Mouse (Mus musculus): Measurements from ENCODE around the gene Tor4a. TPM values are rescaled to one million over a fixed set of nuclear protein-coding genes. Genes with fewer than 3 reads are reported as not detected.

The Tor4a gene
- polyA plus RNA-seq, 1 experiment from 2014 or later = 6.0 TPM

DNA sequence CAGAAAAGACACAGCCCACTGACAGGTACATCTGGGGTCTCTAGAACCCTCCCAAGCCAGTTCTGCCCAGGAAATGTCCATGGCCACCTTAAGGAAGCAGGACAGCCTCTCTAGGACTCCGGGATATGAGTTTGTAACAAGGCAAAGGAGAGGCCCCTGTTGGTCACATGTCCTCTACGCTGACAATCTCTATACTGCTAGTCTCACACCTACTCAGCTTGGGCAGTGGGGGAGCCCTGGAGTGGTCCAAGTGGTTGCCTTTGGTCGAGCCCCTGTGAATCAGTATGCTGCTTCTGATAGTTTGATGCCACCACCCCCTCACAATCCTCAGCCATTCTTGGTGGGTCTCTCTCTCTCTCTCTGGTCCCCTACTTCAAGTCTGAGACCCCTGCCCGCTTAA is 29.2 kb downstream of the Tor4a start:
- peak; percentile 32; the same call in 1 of the 2 replicates for ATAC-seq
- Histone ChIP-seq H3K27ac (ENCODE audit: low read depth) (peak overlapping the region; percentile 53), H3K4me1 (ENCODE audit: insufficient read depth) (peaks cover 56% of the 10 kb centered on the region), H3K27me3 (ENCODE audit: insufficient read depth, low read length) (no peaks in the 10 kb centered on the region), H3K4me2 (ENCODE audit: low read depth, low read length) (peak overlapping the region; percentile 76), H3K9ac (replicated peaks) (peak overlapping the region; percentile 61), H3K36me3 (replicated peaks; ENCODE audit: insufficient read depth, low read length) (no peaks in the 10 kb centered on the region), H3K9me3 (ENCODE audit: low read length) (no peaks in the 10 kb centered on the region), H3K4me3 (ENCODE audit: low read depth, low read length) (peak overlapping the region; percentile 40)
- TF ChIP-seq EP300 (IDR thresholded peaks at IDR 0.05; ENCODE audit: low read depth) = no peak
- TF ChIP-seq CTCF (IDR thresholded peaks at IDR 0.05; ENCODE audit: low read depth) = no peak
- WGBS (ENCODE audit: insufficient replicate concordance) = 34% methylated on average over 4 of the region's 4 CpGs
- no peak for DNase-seq

- DNase-seq = no peak
Observed at GRCm38 (mm10) chr2:25157655-25158054, 39.0 kb downstream of the Tor4a start.

DNA sequence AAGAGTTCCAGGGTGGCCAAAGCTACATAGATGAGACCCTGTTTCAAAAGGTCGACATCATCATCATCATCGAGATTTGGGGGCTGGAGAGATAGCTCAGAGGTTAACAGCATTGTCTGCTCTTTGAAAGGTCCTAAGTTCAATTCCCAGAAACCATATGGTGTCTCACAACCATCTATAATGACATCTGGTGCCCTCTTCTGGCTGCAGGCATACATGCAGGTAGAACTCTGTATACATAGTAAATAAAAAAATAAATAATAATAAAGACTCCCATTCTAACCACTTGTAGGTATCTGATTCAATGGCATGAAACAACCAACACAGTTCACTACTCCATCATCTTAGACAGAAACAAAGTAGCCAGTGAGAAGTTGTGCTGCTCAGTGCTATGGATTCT is 39.7 kb downstream of the Tor4a start:
- H3K4me3 ChIP-seq (ENCODE audit: low read depth, low read length) = no peak overlapping the region
- ATAC-seq = no peak
- H3K27ac ChIP-seq (ENCODE audit: low read depth) = peak overlapping the region; percentile 90
- no peak for DNase-seq
- TF ChIP-seq CTCF (IDR thresholded peaks at IDR 0.05; ENCODE audit: low read depth) (peak; percentile 61), EP300 (IDR thresholded peaks at IDR 0.05; ENCODE audit: low read depth) (no peak)
- no peak overlapping the region for H3K4me2 ChIP-seq (ENCODE audit: low read depth, low read length)
- H3K9ac ChIP-seq (replicated peaks) = no peak overlapping the region
- H3K4me1 ChIP-seq (ENCODE audit: insufficient read depth) = no peaks in the 10 kb centered on the region
- H3K9me3 ChIP-seq (ENCODE audit: low read length) = no peaks in the 10 kb centered on the region
- H3K36me3 ChIP-seq (replicated peaks; ENCODE audit: insufficient read depth, low read length) = no peaks in the 10 kb centered on the region
- WGBS (ENCODE audit: insufficient replicate concordance) = 28% methylated on average over 2 of the region's 2 CpGs
- H3K27me3 ChIP-seq (ENCODE audit: insufficient read depth, low read length) = no peaks in the 10 kb centered on the region

More at GRCm38 (mm10) chr2:25157655-25158054, 39.0 kb downstream of the Tor4a start:
- H3K4me1 ChIP-seq (ENCODE audit: insufficient read depth) = no peaks in the 10 kb centered on the region
- no peak overlapping the region for H3K27ac ChIP-seq (ENCODE audit: low read depth)
- no peaks in the 10 kb centered on the region for H3K9me3 ChIP-seq (ENCODE audit: low read length)
- no peak overlapping the region for H3K4me3 ChIP-seq (ENCODE audit: low read depth, low read length)
- WGBS (ENCODE audit: insufficient replicate concordance) = 37% methylated on average over 2 of the region's 2 CpGs
- TF ChIP-seq EP300 (IDR thresholded peaks at IDR 0.05; ENCODE audit: low read depth) (no peak), CTCF (IDR thresholded peaks at IDR 0.05; ENCODE audit: low read depth) (peak; percentile 79)
- ATAC-seq = 0 out of 2 replicates have a peak, but pooled peaks have one; percentile 16
- H3K9ac ChIP-seq (replicated peaks) = no peak overlapping the region
- no peaks in the 10 kb centered on the region for H3K27me3 ChIP-seq (ENCODE audit: insufficient read depth, low read length)
- no peak overlapping the region for H3K4me2 ChIP-seq (ENCODE audit: low read depth, low read length)
- H3K36me3 ChIP-seq (replicated peaks; ENCODE audit: insufficient read depth, low read length) = no peaks in the 10 kb centered on the region

DNA sequence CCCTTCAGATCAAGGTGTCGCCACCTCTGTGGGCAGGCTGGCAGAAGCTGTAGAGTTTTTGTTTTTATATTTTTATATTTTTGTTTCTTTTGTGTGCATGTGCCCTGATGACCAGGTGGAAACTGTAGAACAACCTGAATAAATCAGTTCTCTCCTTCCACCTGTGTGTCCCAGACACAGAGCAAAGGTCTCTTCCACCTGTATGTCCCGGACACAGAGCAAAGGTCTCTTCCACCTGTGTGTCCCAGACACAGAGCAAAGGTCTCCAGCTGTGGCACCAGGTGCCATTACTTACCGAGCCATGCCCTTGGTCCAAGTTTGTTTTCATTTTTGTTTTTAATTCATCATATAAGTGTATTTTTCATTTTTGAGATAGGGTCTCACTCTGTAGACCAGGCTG is 40.5 kb downstream of the Tor4a start:
- WGBS (ENCODE audit: insufficient replicate concordance) = 60% methylated on average over 3 of the region's 3 CpGs
- DNase-seq (no peak), ATAC-seq (peak; percentile 95)
- Histone ChIP-seq H3K36me3 (replicated peaks; ENCODE audit: insufficient read depth, low read length) (no peaks in the 10 kb centered on the region), H3K4me3 (ENCODE audit: low read depth, low read length) (no peak overlapping the region), H3K9ac (replicated peaks) (no peak overlapping the region), H3K27me3 (ENCODE audit: insufficient read depth, low read length) (no peaks in the 10 kb centered on the region), H3K4me2 (ENCODE audit: low read depth, low read length) (no peak overlapping the region), H3K27ac (ENCODE audit: low read depth) (peak overlapping the region; percentile 90), H3K4me1 (ENCODE audit: insufficient read depth) (no peaks in the 10 kb centered on the region), H3K9me3 (ENCODE audit: low read length) (no peaks in the 10 kb centered on the region)
- TF ChIP-seq EP300 (IDR thresholded peaks at IDR 0.05; ENCODE audit: low read depth) (peak; percentile 80), CTCF (IDR thresholded peaks at IDR 0.05; ENCODE audit: low read depth) (no peak)

DNA sequence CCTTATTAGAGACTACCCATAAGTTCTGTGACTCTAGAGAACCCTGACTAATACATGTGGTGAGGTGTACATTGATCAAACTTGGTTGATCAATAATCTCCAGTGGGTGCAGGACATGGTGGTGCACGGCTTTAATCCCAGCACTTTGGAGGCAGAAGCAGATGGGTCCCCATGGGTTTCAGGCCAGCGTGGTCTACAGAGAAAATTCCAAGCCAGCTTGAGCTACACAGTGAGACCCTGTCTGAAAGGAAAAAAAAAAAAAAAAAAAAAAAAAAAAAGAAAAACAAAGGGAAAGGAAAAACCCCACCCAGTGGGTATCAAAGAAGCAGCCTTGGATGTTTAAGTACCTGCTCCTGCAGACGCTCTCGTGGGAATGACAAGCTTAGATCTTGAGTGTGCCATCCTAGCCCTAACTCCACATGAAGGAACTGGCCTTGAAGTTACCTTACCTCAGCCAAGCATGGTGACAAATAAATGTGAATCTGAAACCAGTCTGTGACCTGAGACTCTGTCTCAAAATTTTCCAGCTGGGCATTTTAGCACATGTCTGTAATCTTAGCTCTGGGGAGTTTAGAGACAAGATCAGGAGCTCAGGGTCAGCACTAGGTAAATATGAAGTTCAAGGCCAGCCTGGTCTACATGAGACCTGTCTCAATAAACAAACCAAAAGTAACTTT is 45.3 kb downstream of the Tor4a start:
- no peak overlapping the region for H3K9ac ChIP-seq (replicated peaks)
- no peak overlapping the region for H3K27ac ChIP-seq (ENCODE audit: low read depth)
- H3K9me3 ChIP-seq (ENCODE audit: low read length) = no peaks in the 10 kb centered on the region
- TF ChIP-seq CTCF (IDR thresholded peaks at IDR 0.05; ENCODE audit: low read depth) = no peak
- TF ChIP-seq EP300 (IDR thresholded peaks at IDR 0.05; ENCODE audit: low read depth) = no peak
- 66% methylated on average over 4 of the region's 4 CpGs for WGBS (ENCODE audit: insufficient replicate concordance)
- no peak for DNase-seq
- no peak for ATAC-seq
- H3K27me3 ChIP-seq (ENCODE audit: insufficient read depth, low read length) = no peaks in the 10 kb centered on the region
- H3K4me3 ChIP-seq (ENCODE audit: low read depth, low read length) = no peak overlapping the region
- no peaks in the 10 kb centered on the region for H3K36me3 ChIP-seq (replicated peaks; ENCODE audit: insufficient read depth, low read length)
- no peak overlapping the region for H3K4me2 ChIP-seq (ENCODE audit: low read depth, low read length)
- peaks cover 10% of the 10 kb centered on the region for H3K4me1 ChIP-seq (ENCODE audit: insufficient read depth)

DNA sequence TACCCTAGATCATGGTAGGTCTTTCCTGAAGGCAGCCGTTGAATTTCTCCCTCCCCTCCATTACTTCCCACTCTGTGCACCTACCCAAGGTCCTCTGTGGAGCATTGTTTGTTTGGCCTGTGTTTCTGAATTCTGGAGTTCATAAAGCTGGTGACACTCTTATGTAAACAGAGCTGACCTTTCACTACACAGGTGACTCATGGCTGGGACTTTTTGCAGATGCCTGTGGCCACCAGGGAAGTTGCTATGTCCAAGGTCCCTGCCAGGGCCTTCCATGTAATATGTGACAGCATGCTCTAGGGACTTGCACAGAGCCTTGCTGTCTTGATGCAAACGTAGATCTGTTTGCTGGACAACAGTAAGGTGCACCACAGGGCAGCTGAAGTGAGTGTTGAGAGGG is 47.0 kb downstream of the Tor4a start:
- no peak for DNase-seq
- Histone ChIP-seq H3K4me3 (ENCODE audit: low read depth, low read length) (no peak overlapping the region), H3K36me3 (replicated peaks; ENCODE audit: insufficient read depth, low read length) (no peaks in the 10 kb centered on the region), H3K27me3 (ENCODE audit: insufficient read depth, low read length) (no peaks in the 10 kb centered on the region), H3K4me1 (ENCODE audit: insufficient read depth) (peaks cover 10% of the 10 kb centered on the region), H3K27ac (ENCODE audit: low read depth) (peak overlapping the region; percentile 66), H3K9me3 (ENCODE audit: low read length) (no peaks in the 10 kb centered on the region), H3K9ac (replicated peaks) (no peak overlapping the region; the same call in 1 of the 2 replicates), H3K4me2 (ENCODE audit: low read depth, low read length) (no peak overlapping the region)
- TF ChIP-seq EP300 (IDR thresholded peaks at IDR 0.05; ENCODE audit: low read depth) (no peak), CTCF (IDR thresholded peaks at IDR 0.05; ENCODE audit: low read depth) (no peak)
- ATAC-seq = peak; percentile 89
- 54% methylated on average over 2 of the region's 2 CpGs for WGBS (ENCODE audit: insufficient replicate concordance)
